13 mouse cellular contexts compared by ENCODE assay signal in genomic region chr11:107861738-107862137, GRCm38 (mm10). TPM values are rescaled to one million over a fixed set of nuclear protein-coding genes. Genes with fewer than 3 reads are reported as not detected.
"Had no signal": no experiment of that assay in that cellular context is flagged by ENCODE, and none has a peak within 500 bp of the region (broad histone marks: within the 10 kb centered on the region; RNA-seq: fewer than 3 reads in every experiment).

No protein-coding gene starts in this region.

- H3K27ac ChIP-seq: liver, embryonic 13.5 days; macrophage; midbrain, embryonic 13.5 days had no signal

- DNase-seq: kidney, adult 9 months; kidney, postnatal 14 days; kidney, postnatal 4 days; liver, embryonic 13.5 days; lung, adult 2 months; thymus, adult 18-20 months; thymus, postnatal 36 days had no signal

- H3K9ac ChIP-seq: liver, embryonic 13.5 days; midbrain, embryonic 13.5 days had no signal

- ATAC-seq: midbrain, embryonic 13.5 days; midbrain, embryonic 16.5 days had no signal

- H3K36me3 ChIP-seq: liver, embryonic 13.5 days; midbrain, embryonic 13.5 days had no signal

- H3K4me3 ChIP-seq: liver, embryonic 13.5 days; midbrain, embryonic 13.5 days had no signal

- H3K4me2 ChIP-seq: liver, embryonic 13.5 days; midbrain, embryonic 13.5 days had no signal

- H3K9me3 ChIP-seq: liver, embryonic 13.5 days; midbrain, embryonic 13.5 days had no signal

- H3K4me1 ChIP-seq: liver, embryonic 13.5 days had no signal

- H3K27me3 ChIP-seq: liver, embryonic 13.5 days had no signal

RNA-seq across cellular contexts. Expression of gene Cacng5, which starts 53.1 kb away (rescaled TPM):
- total RNA-seq: liver, adult 2 months; megakaryocyte, adult 5-6 weeks had no signal
- polyA plus RNA-seq: liver, adult 2 months; macrophage; spleen, adult 2 months had no signal
